Mouse (Mus musculus) embryonic facial prominence, embryonic 11.5 days (tissue): Measurements from ENCODE around the gene Gm9970. TPM values are rescaled to one million over a fixed set of nuclear protein-coding genes. Genes with fewer than 3 reads are reported as not detected.
"Not testable (repeated sequence)": the region's sequence is repeated elsewhere in the genome, so short reads cannot be mapped to it uniquely, and the experiment has no call there.

Experiments used
- ATAC-seq: fragments of 200-750 bp; cut with Nextera tagmentation; replicated peaks from 2 replicates; pipeline ENCODE4 v1.8.0; 2017; ENCODE audit warnings: low read depth; ENCODE audit not compliant: insufficient number of reproducible peaks, low FRiP score, low TSS enrichment
- DNase-seq: peaks from one replicate; pipeline ENCODE4 v3.0.0-alpha.2; 2015; ENCODE audit warnings: low spot score
- H3K27ac ChIP-seq: fragments of 300-500 bp; sonication (generic); replicated peaks from 2 replicates; pipeline ENCODE4 v1.5.1; 2014; ENCODE audit warnings: mild to moderate bottlenecking, low read depth, low read length, control low read depth
- H3K27me3 ChIP-seq: fragments of 300-500 bp; sonication (generic); 2 replicates; pipeline ENCODE4 v1.6.1; 2014; ENCODE audit warnings: mild to moderate bottlenecking, low read length, moderate library complexity, mixed read lengths; ENCODE audit not compliant: control insufficient read depth, insufficient read depth
- H3K36me3 ChIP-seq: fragments of 300-500 bp; sonication (generic); replicated peaks from 2 replicates; pipeline ENCODE4 v1.6.1; 2014; ENCODE audit warnings: low read depth, mild to moderate bottlenecking, low read length, moderate library complexity, mixed read lengths; ENCODE audit not compliant: control insufficient read depth, insufficient read depth
- H3K4me1 ChIP-seq: fragments of 300-500 bp; sonication (generic); 2 replicates; pipeline ENCODE4 v1.6.1; 2014; ENCODE audit warnings: low read length, mixed read lengths; ENCODE audit not compliant: control insufficient read depth, insufficient read depth
- H3K4me2 ChIP-seq: fragments of 300-500 bp; sonication (generic); 2 replicates; pipeline ENCODE4 v1.6.1; 2014; ENCODE audit warnings: low read depth, mild to moderate bottlenecking, control low read depth, low read length, moderate library complexity
- H3K4me3 ChIP-seq: fragments of 300-500 bp; sonication (generic); 2 replicates; pipeline ENCODE4 v1.5.1; 2014; ENCODE audit warnings: low read depth, low read length, control low read depth
- H3K9ac ChIP-seq: fragments of 300-500 bp; sonication (generic); replicated peaks from 2 replicates; pipeline ENCODE4 v1.6.1; 2014; ENCODE audit warnings: mild to moderate bottlenecking, control low read depth, low read length
- H3K9me3 ChIP-seq: fragments of 300-500 bp; sonication (generic); replicated peaks from 2 replicates; pipeline ENCODE4 v1.6.1; 2016; ENCODE audit warnings: mild to moderate bottlenecking, low read length, inconsistent platforms, mixed read lengths; ENCODE audit not compliant: control insufficient read depth
- WGBS: fragments of 180-500 bp; shearing (Covaris S2); extraction: QIAGEN DNeasy Blood & Tissue Kit; methylation state at CpG from one replicate; pipeline ENCODE4 v1.1.7; 2014; 5-methylcytosine and 5-hydroxymethylcytosine counted together
- polyA plus RNA-seq: library from polyadenylated mRNA; unstranded; fragments of >200 nt; fragmentation: Nextera tagmentation; extraction: Ambion mirVana; gene quantifications from 2 replicates; pipeline ENCODE4 v1.2.1, GENCODE M21; 2014

Gm9970 gene
- polyA plus RNA-seq, 1 experiment from 2014 or later, result 0.58 TPM

DNA sequence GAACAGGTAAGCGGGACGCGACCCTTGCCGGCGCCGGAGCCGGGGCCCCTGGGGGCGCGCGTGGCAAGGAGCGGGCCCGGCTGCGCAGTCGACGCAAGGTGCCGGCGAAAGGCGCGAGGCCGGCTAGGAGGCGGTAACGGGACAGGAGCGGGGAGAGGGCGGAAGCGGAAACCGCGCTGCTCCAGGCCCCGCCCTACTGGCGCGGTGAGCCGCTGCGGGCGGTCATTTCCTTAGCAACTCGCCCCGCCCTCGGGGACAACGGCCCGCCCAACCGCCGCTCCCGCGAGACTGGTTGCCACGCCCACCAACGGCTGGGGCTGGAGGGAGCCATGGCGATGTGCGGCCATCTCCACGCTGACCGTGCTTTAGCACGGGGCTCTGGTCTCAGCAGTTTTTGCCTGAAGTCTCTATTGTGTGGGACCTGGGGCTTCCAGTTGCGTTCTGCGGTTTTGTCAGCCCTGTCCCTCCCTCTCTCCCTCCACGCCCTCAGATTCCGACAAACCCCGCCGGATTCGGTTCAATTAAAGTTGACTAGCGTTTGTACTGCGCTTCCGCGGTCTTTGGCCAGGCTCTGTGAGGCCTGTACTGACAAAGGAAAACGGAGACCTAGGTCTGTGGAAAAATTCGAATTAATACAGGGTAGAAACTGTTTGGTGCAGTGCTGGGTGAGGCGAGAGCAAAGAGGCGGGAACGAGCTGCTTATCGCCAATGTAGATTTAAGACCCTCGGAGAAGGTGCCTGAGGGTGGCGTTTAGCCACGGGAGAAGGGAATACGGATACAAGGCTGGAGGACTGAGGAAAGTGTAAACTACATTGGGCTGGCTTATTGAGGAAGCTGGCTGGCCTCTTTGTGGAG is 20.4 kb downstream of the Gm9970 start, which contains the start of gene Ppm1g:
Gene Ppm1g, minus strand, starts transcription at position 240 of the 856 bp plus-strand sequence.
- peak within 1 kb of the TSS; percentile 90 for H3K9ac ChIP-seq
- DNase-seq (peak; percentile 97), ATAC-seq (peak; percentile 91)
- no peaks in the 10 kb centered on the region for H3K4me1 ChIP-seq
- H3K4me3 ChIP-seq, result peak within 1 kb of the TSS; percentile 81
- peak within 1 kb of the TSS; percentile 68 for H3K4me2 ChIP-seq
- H3K27me3 ChIP-seq, result no peaks in the 10 kb centered on the region
- peak within 1 kb of the TSS; percentile 91 for H3K27ac ChIP-seq
- WGBS, result under 1% methylated on average over 63 of the region's 70 CpGs
- H3K36me3 ChIP-seq, result no peaks in the 10 kb centered on the region
- no peaks in the 10 kb centered on the region for H3K9me3 ChIP-seq

DNA sequence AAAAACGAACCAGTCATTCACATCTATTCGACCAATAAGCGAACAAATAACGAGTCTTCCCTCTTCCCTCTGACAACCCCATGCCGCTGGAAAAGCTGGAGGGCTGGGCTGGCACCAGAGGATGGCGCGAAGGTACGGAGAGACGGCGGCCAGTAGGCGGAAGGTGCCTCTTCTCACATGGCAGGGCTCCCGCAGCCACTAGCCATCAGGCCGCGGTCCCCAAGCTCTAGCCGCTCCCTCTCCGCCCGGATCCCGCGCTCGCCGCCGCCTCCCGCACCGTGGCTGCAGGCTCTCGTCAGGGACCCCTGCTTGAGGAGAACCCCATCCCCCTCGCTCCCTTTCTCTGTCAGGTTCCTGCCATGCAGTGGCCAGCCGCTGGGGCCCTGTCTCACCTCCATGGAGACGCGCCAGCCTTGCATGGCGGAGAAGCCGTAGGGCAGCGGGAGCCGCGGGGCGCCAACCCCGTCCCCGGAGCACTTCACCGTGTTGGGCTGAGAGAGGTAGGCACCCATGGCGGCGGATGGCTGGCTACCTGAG is 21.1 kb downstream of the Gm9970 start:
- Histone ChIP-seq H3K4me3 (peak overlapping the region; percentile 81), H3K27ac (peak overlapping the region; percentile 91), H3K9me3 (no peaks in the 10 kb centered on the region), H3K4me2 (peak overlapping the region; percentile 68), H3K36me3 (no peaks in the 10 kb centered on the region), H3K9ac (peak overlapping the region; percentile 90), H3K4me1 (no peaks in the 10 kb centered on the region), H3K27me3 (no peaks in the 10 kb centered on the region)
- WGBS, result under 1% methylated on average over 38 of the region's 40 CpGs
- DNase-seq (peak; percentile 55), ATAC-seq (peak; percentile 83)

- peak overlapping the region; percentile 68 for H3K4me2 ChIP-seq
- H3K27ac ChIP-seq, result no peak overlapping the region
- DNase-seq (no peak), ATAC-seq (no peak)
- WGBS, result 2% methylated on average over 11 of the region's 11 CpGs
- H3K4me3 ChIP-seq, result peak overlapping the region; percentile 81
- H3K27me3 ChIP-seq, result no peaks in the 10 kb centered on the region
- H3K4me1 ChIP-seq, result no peaks in the 10 kb centered on the region
- H3K36me3 ChIP-seq, result no peaks in the 10 kb centered on the region
- H3K9ac ChIP-seq, result peak overlapping the region; percentile 90
- no peaks in the 10 kb centered on the region for H3K9me3 ChIP-seq
Observed at GRCm38 (mm10) chr5:31219474-31219873, 21.6 kb downstream of the Gm9970 start.

GRCm38 (mm10) chr5:31219070-31219469 is 22.0 kb downstream of the Gm9970 start:
- H3K4me3 ChIP-seq, result peak overlapping the region; percentile 81
- no peak overlapping the region for H3K9ac ChIP-seq
- peak overlapping the region; percentile 40 for H3K4me2 ChIP-seq
- WGBS, result 4% methylated on average over 2 of the region's 2 CpGs
- ATAC-seq, result no peak
- no peaks in the 10 kb centered on the region for H3K4me1 ChIP-seq
- DNase-seq, result peak; percentile 70
- no peaks in the 10 kb centered on the region for H3K27me3 ChIP-seq
- no peak overlapping the region for H3K27ac ChIP-seq
- H3K36me3 ChIP-seq, result no peaks in the 10 kb centered on the region
- no peaks in the 10 kb centered on the region for H3K9me3 ChIP-seq

- Histone ChIP-seq H3K9me3 (no peaks in the 10 kb centered on the region), H3K4me1 (no peaks in the 10 kb centered on the region), H3K4me3 (no peak overlapping the region), H3K27me3 (no peaks in the 10 kb centered on the region), H3K4me2 (no peak overlapping the region), H3K9ac (no peak overlapping the region), H3K36me3 (no peaks in the 10 kb centered on the region), H3K27ac (no peak overlapping the region)
- DNase-seq (no peak), ATAC-seq (no peak)
- whole genome bisulfite sequencing, result 65% methylated on average over 7 of the region's 7 CpGs
Observed at GRCm38 (mm10) chr5:31218294-31218693, 22.7 kb downstream of the Gm9970 start.

DNA sequence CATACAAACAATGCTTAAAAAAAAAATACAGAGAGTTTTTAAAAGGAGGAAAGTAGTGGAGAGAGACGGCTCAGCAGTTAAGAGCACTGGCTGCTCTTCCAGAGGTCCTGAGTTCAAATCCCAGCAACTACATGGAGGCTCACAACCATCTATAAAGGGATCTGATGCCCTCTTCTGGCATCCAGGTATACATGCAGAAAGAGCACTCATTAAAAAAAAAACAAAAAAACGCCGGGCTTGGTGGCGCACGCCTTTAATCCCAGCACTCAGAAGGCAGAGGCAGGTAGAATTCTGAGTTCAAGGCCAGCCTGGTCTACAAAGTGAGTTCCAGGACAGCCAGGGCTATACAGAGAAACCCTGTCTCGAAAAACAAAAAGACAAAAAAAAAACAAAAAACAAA is 24.5 kb downstream of the Gm9970 start:
- not testable (repeated sequence) for H3K4me3 ChIP-seq, H3K27ac ChIP-seq, H3K36me3 ChIP-seq, H3K4me1 ChIP-seq, DNase-seq, H3K27me3 ChIP-seq, H3K4me2 ChIP-seq, H3K9me3 ChIP-seq, H3K9ac ChIP-seq, ATAC-seq
- WGBS, result 88% methylated on average over 6 of the region's 6 CpGs

GRCm38 (mm10) chr5:31204421-31204820 is 36.6 kb downstream of the Gm9970 start:
- H3K4me3 ChIP-seq, result no peak overlapping the region
- peaks cover 5% of the 10 kb centered on the region for H3K9me3 ChIP-seq
- H3K27me3 ChIP-seq, result no peaks in the 10 kb centered on the region
- H3K4me2 ChIP-seq, result no peak overlapping the region
- no peak overlapping the region for H3K9ac ChIP-seq
- 87% methylated on average over 6 of the region's 6 CpGs for WGBS
- H3K4me1 ChIP-seq, result no peaks in the 10 kb centered on the region
- DNase-seq (no peak), ATAC-seq (no peak)
- no peak overlapping the region for H3K27ac ChIP-seq
- peaks cover 19% of the 10 kb centered on the region for H3K36me3 ChIP-seq

- DNase-seq, result no peak
- peaks cover 19% of the 10 kb centered on the region for H3K36me3 ChIP-seq
- no peak overlapping the region for H3K9ac ChIP-seq
Observed at GRCm38 (mm10) chr5:31203866-31204265, 37.2 kb downstream of the Gm9970 start.

More at GRCm38 (mm10) chr5:31203866-31204265, 37.2 kb downstream of the Gm9970 start:
- Histone ChIP-seq H3K27ac (no peak overlapping the region), H3K9me3 (peaks cover 5% of the 10 kb centered on the region), H3K27me3 (no peaks in the 10 kb centered on the region), H3K4me1 (no peaks in the 10 kb centered on the region), H3K4me2 (no peak overlapping the region), H3K4me3 (no peak overlapping the region)
- ATAC-seq, result no peak
- WGBS, result 95% methylated on average over 2 of the region's 2 CpGs
